Mouse (Mus musculus): Measurements from ENCODE around the gene Pitpnm2. TPM values are rescaled to one million over a fixed set of nuclear protein-coding genes. Genes with fewer than 3 reads are reported as not detected.

Gene Pitpnm2
- polyA plus RNA-seq, 2 experiments, result 1.9 to 4.7 TPM

- H3K4me2 ChIP-seq (ENCODE audit: low read depth), result no peak overlapping the region
- TF ChIP-seq CTCF (IDR thresholded peaks at IDR 0.05; ENCODE audit: low read depth), result no peak
- TF ChIP-seq EP300 (IDR thresholded peaks at IDR 0.05; ENCODE audit: low read depth), result no peak
- no peak overlapping the region for H3K4me3 ChIP-seq (ENCODE audit: insufficient read depth in 1 of 2, low read depth in 2 of 2, low read length in 2 of 2)
- H3K9me3 ChIP-seq (ENCODE audit: control insufficient read depth, low read length), result no peaks in the 10 kb centered on the region
- no peak overlapping the region for H3K9ac ChIP-seq (replicated peaks)
- no peak overlapping the region for H3K27ac ChIP-seq
- H3K4me1 ChIP-seq (replicated peaks; ENCODE audit: control insufficient read depth in 2 of 2, insufficient read depth in 2 of 2, low read length in 1 of 2), result peaks cover 6 to 44% of the 10 kb centered on the region in 2 experiments
- 54% methylated on average over 4 of the region's 4 CpGs for WGBS (ENCODE audit: insufficient replicate concordance)
- DNase-seq (ENCODE audit: low read depth in 3 of 3, low spot score in 3 of 3) (no peak), ATAC-seq (ENCODE audit: insufficient read depth) (no peak)
- H3K27me3 ChIP-seq (ENCODE audit: control insufficient read depth, insufficient read depth, low read length), result no peaks in the 10 kb centered on the region
- no peaks in the 10 kb centered on the region for H3K36me3 ChIP-seq (replicated peaks; ENCODE audit: control insufficient read depth, insufficient read depth, low read depth)
Observed at GRCm38 (mm10) chr5:124179411-124179810, 70.1 kb downstream of the Pitpnm2 start.

GRCm38 (mm10) chr5:124176726-124177132 is 72.8 kb downstream of the Pitpnm2 start:
- H3K4me2 ChIP-seq (ENCODE audit: low read depth), result no peak overlapping the region
- no peak for ATAC-seq (ENCODE audit: insufficient read depth)
- DNase-seq (ENCODE audit: low read depth in 3 of 3, low spot score in 3 of 3), result no peak
- no peaks in the 10 kb centered on the region for H3K36me3 ChIP-seq (replicated peaks; ENCODE audit: control insufficient read depth, insufficient read depth, low read depth)
- H3K27me3 ChIP-seq (ENCODE audit: control insufficient read depth, insufficient read depth, low read length), result no peaks in the 10 kb centered on the region
- WGBS (ENCODE audit: insufficient replicate concordance), result 57% methylated on average over 7 of the region's 7 CpGs
- no peaks in the 10 kb centered on the region for H3K9me3 ChIP-seq (ENCODE audit: control insufficient read depth, low read length)
- no peak overlapping the region for H3K4me3 ChIP-seq (ENCODE audit: insufficient read depth in 1 of 2, low read depth in 2 of 2, low read length in 2 of 2)
- H3K9ac ChIP-seq (replicated peaks), result no peak overlapping the region
- H3K4me1 ChIP-seq (replicated peaks; ENCODE audit: control insufficient read depth in 2 of 2, insufficient read depth in 2 of 2, low read length in 1 of 2), result peaks cover 3 to 46% of the 10 kb centered on the region in 2 experiments
- no peak overlapping the region for H3K27ac ChIP-seq
- TF ChIP-seq EP300 (IDR thresholded peaks at IDR 0.05; ENCODE audit: low read depth) (no peak), CTCF (IDR thresholded peaks at IDR 0.05; ENCODE audit: low read depth) (no peak)

DNA sequence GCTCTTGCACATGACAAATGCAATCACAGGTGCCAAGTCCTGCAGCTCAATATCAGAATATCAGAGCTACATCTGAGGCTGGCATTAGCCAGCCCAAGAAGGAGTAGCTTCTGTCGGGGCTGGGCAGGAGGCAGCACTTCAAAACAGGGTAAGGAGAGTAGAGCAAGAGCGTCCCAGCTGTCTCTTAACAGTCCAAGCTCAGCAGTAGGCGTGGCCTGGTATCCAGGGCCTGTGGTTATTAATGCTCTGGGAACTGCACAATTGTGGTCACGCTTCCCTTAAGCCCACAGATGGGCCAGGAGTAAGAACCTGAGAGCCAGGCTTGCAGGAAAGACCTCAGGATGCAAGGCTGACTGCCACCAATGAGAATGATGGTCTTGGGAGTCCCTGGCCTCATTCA is 74.4 kb downstream of the Pitpnm2 start:
- no peak overlapping the region for H3K9ac ChIP-seq (replicated peaks)
- ATAC-seq (ENCODE audit: insufficient read depth) (no peak), DNase-seq (ENCODE audit: low read depth in 3 of 3, low spot score in 3 of 3) (no peak)
- H3K4me3 ChIP-seq (ENCODE audit: insufficient read depth in 1 of 2, low read depth in 2 of 2, low read length in 2 of 2), result no peak overlapping the region
- H3K36me3 ChIP-seq (replicated peaks; ENCODE audit: control insufficient read depth, insufficient read depth, low read depth), result no peaks in the 10 kb centered on the region
- WGBS (ENCODE audit: insufficient replicate concordance), result 17% methylated on average over 4 of the region's 4 CpGs
- no peak overlapping the region for H3K27ac ChIP-seq
- TF ChIP-seq EP300 (IDR thresholded peaks at IDR 0.05; ENCODE audit: low read depth) (no peak), CTCF (IDR thresholded peaks at IDR 0.05; ENCODE audit: low read depth) (no peak)
- H3K27me3 ChIP-seq (ENCODE audit: control insufficient read depth, insufficient read depth, low read length), result no peaks in the 10 kb centered on the region
- H3K4me1 ChIP-seq (replicated peaks; ENCODE audit: control insufficient read depth in 2 of 2, insufficient read depth in 2 of 2, low read length in 1 of 2), result peaks cover 0 to 34% of the 10 kb centered on the region in 2 experiments
- no peaks in the 10 kb centered on the region for H3K9me3 ChIP-seq (ENCODE audit: control insufficient read depth, low read length)
- H3K4me2 ChIP-seq (ENCODE audit: low read depth), result no peak overlapping the region

GRCm38 (mm10) chr5:124173012-124173985 is 76.3 kb downstream of the Pitpnm2 start:
- no peak overlapping the region for H3K9ac ChIP-seq (replicated peaks)
- WGBS (ENCODE audit: insufficient replicate concordance), result 72% methylated on average over 15 of the region's 15 CpGs
- peak; percentile 36; the same call in 1 of the 2 replicates for ATAC-seq (ENCODE audit: insufficient read depth)

GRCm38 (mm10) chr5:124172246-124172645 is 77.3 kb downstream of the Pitpnm2 start:
- ATAC-seq (ENCODE audit: insufficient read depth), result no peak
- no peaks in the 10 kb centered on the region for H3K36me3 ChIP-seq (replicated peaks; ENCODE audit: control insufficient read depth, insufficient read depth, low read depth)
- DNase-seq (ENCODE audit: low read depth in 3 of 3, low spot score in 3 of 3), result no peak
- whole genome bisulfite sequencing (ENCODE audit: insufficient replicate concordance), result 71% methylated on average over 4 of the region's 4 CpGs
- H3K4me3 ChIP-seq (ENCODE audit: insufficient read depth in 1 of 2, low read depth in 2 of 2, low read length in 2 of 2), result no peak overlapping the region
- TF ChIP-seq CTCF (IDR thresholded peaks at IDR 0.05; ENCODE audit: low read depth) (no peak), EP300 (IDR thresholded peaks at IDR 0.05; ENCODE audit: low read depth) (no peak)
- no peak overlapping the region for H3K9ac ChIP-seq (replicated peaks)
- no peaks in the 10 kb centered on the region for H3K27me3 ChIP-seq (ENCODE audit: control insufficient read depth, insufficient read depth, low read length)
- no peak overlapping the region for H3K27ac ChIP-seq
- no peaks in the 10 kb centered on the region for H3K9me3 ChIP-seq (ENCODE audit: control insufficient read depth, low read length)
- peaks cover 0 to 21% of the 10 kb centered on the region in 2 experiments; a peak in 2 of 4 replicates for H3K4me1 ChIP-seq (replicated peaks; ENCODE audit: control insufficient read depth in 2 of 2, insufficient read depth in 2 of 2, low read length in 1 of 2)
- H3K4me2 ChIP-seq (ENCODE audit: low read depth), result no peak overlapping the region

More at GRCm38 (mm10) chr5:124173012-124173985, 76.3 kb downstream of the Pitpnm2 start:
- H3K9me3 ChIP-seq (ENCODE audit: control insufficient read depth, low read length), result no peaks in the 10 kb centered on the region
- no peak for TF ChIP-seq CTCF (IDR thresholded peaks at IDR 0.05; ENCODE audit: low read depth)
- TF ChIP-seq EP300 (IDR thresholded peaks at IDR 0.05; ENCODE audit: low read depth), result no peak
- no peak overlapping the region for H3K4me2 ChIP-seq (ENCODE audit: low read depth)
- no peak overlapping the region for H3K4me3 ChIP-seq (ENCODE audit: insufficient read depth in 1 of 2, low read depth in 2 of 2, low read length in 2 of 2)
- H3K4me1 ChIP-seq (replicated peaks; ENCODE audit: control insufficient read depth in 2 of 2, insufficient read depth in 2 of 2, low read length in 1 of 2), result peaks cover 0 to 23% of the 10 kb centered on the region in 2 experiments; a peak in 2 of 4 replicates
- no peak overlapping the region for H3K27ac ChIP-seq
- no peaks in the 10 kb centered on the region for H3K36me3 ChIP-seq (replicated peaks; ENCODE audit: control insufficient read depth, insufficient read depth, low read depth)
- no peak for DNase-seq (ENCODE audit: low read depth in 3 of 3, low spot score in 3 of 3)
- H3K27me3 ChIP-seq (ENCODE audit: control insufficient read depth, insufficient read depth, low read length), result no peaks in the 10 kb centered on the region

All from liver, embryonic 14.5 days (tissue).